ENCODE assay signal across 21 mouse cellular contexts in the genomic region with DNA sequence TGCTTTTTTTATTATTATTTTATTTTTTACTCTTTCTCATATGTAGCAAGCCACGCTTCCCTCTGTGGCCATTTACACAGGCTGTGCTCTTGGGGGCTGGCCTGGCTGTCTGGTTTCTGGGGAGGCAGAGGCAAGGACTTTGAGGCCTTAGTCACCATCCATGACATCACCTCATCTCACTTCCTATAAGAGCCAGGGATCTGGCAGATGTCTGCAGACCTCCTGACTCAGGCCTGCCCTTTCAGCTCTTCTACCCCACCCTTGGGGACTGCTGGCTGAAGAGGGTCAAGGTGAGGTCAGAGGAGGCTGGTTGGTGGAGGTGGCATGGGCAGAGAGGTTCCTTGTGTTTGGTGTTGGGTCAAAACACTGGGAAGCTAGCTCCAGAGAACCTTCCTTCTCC. TPM values are rescaled to one million over a fixed set of nuclear protein-coding genes. Genes with fewer than 3 reads are reported as not detected.
DNase-seq lines count a peak whose midpoint lies in the region; ATAC-seq and TF ChIP-seq lines count a peak whose summit lies in the region.
"Had no signal": no experiment of that assay in that cellular context is flagged by ENCODE, and none has a peak within 500 bp of the region (broad histone marks: within the 10 kb centered on the region; RNA-seq: fewer than 3 reads in every experiment).

No protein-coding gene starts in this region.

- no peak overlapping the region for H3K4me2 ChIP-seq in neural tube, embryonic 11.5 days (ENCODE audit: low read depth)
- H3K4me2 ChIP-seq in midbrain, postnatal 0 days (ENCODE audit: low read depth, low read length, poor library complexity, severe bottlenecking), result no peak overlapping the region
- H3K4me2 ChIP-seq: hindbrain, embryonic 15.5 days; liver, embryonic 11.5 days; lung, embryonic 15.5 days; midbrain, embryonic 12.5 days; neural tube, embryonic 12.5 days had no signal

- no peaks in the 10 kb centered on the region for H3K27me3 ChIP-seq in neural tube, embryonic 11.5 days (ENCODE audit: control insufficient read depth, insufficient read depth, low read length)
- no peaks in the 10 kb centered on the region for H3K27me3 ChIP-seq in midbrain, postnatal 0 days (ENCODE audit: insufficient read depth, low read length)
- H3K27me3 ChIP-seq: hindbrain, embryonic 15.5 days; lung, embryonic 15.5 days; midbrain, embryonic 12.5 days; neural tube, embryonic 12.5 days had no signal

- no peak overlapping the region for H3K4me3 ChIP-seq in neural tube, embryonic 11.5 days (ENCODE audit: low read depth, low read length)
- no peak overlapping the region for H3K4me3 ChIP-seq in gastrocnemius, adult 2 months
- H3K4me3 ChIP-seq in midbrain, postnatal 0 days (ENCODE audit: low read depth, low read length), result no peak overlapping the region
- H3K4me3 ChIP-seq: hindbrain, embryonic 15.5 days; lung, embryonic 15.5 days; midbrain, embryonic 12.5 days; neural tube, embryonic 12.5 days had no signal

- no peaks in the 10 kb centered on the region for H3K9me3 ChIP-seq in neural tube, embryonic 11.5 days (ENCODE audit: control insufficient read depth, low read length)
- no peaks in the 10 kb centered on the region for H3K9me3 ChIP-seq in midbrain, postnatal 0 days (ENCODE audit: low read length)
- H3K9me3 ChIP-seq: G1E; hindbrain, embryonic 15.5 days; lung, embryonic 15.5 days; midbrain, embryonic 12.5 days had no signal

- no peak overlapping the region for H3K9ac ChIP-seq in neural tube, embryonic 11.5 days (ENCODE audit: low read length)
- no peak overlapping the region for H3K9ac ChIP-seq in midbrain, postnatal 0 days (replicated peaks; ENCODE audit: low read length, poor library complexity, severe bottlenecking)
- H3K9ac ChIP-seq: hindbrain, embryonic 15.5 days; lung, embryonic 15.5 days; midbrain, embryonic 12.5 days; neural tube, embryonic 12.5 days had no signal

- peaks cover 5% of the 10 kb centered on the region; the same call in 1 of the 2 replicates for H3K36me3 ChIP-seq in neural tube, embryonic 11.5 days (ENCODE audit: control insufficient read depth, insufficient read depth, low read length)
- H3K36me3 ChIP-seq in midbrain, postnatal 0 days (ENCODE audit: insufficient read depth, low read length), result peaks cover 57% of the 10 kb centered on the region
- H3K36me3 ChIP-seq: G1E; lung, embryonic 15.5 days had no signal

- no peak for ATAC-seq in neural tube, embryonic 11.5 days (ENCODE audit: insufficient read depth, low FRiP score, low TSS enrichment)
- peak; percentile 15; the same call in 1 of the 2 replicates for ATAC-seq in megakaryocyte, adult 5-6 weeks (ENCODE audit: poor library complexity, severe bottlenecking)
- ATAC-seq in midbrain, postnatal 0 days (ENCODE audit: low FRiP score), result no peak
- no peak for ATAC-seq in CD4-positive, CD25-positive, alpha-beta regulatory T cell, adult 4 months
- ATAC-seq: forebrain, embryonic 14.5 days had no signal

- H3K4me1 ChIP-seq in neural tube, embryonic 11.5 days (ENCODE audit: control insufficient read depth, insufficient read depth, low read length), result no peaks in the 10 kb centered on the region
- H3K4me1 ChIP-seq in midbrain, postnatal 0 days (ENCODE audit: insufficient read depth, low read length), result peaks cover 2% of the 10 kb centered on the region; the same call in 1 of the 2 replicates
- H3K4me1 ChIP-seq: neural tube, embryonic 12.5 days had no signal

- DNase-seq in adrenal gland, adult 2 months, result peak; percentile 67
- DNase-seq in adrenal gland, adult 8-10 months, result no peak
- peak; percentile 7 for DNase-seq in neural tube, embryonic 11.5 days (ENCODE audit: low spot score)
- DNase-seq in neural tube, embryonic 10.5 days (ENCODE audit: extremely low spot score, low spot score), result no peak
- no peak for DNase-seq in gastrocnemius, adult 2 months
- no peak for DNase-seq in midbrain, postnatal 0 days (ENCODE audit: low spot score)
- DNase-seq: B cell, adult 2 months; cerebellum, adult 8-10 months; heart, postnatal 10 days; kidney, adult 9 months; layer of hippocampus, postnatal 36 days had no signal

- no peak overlapping the region for H3K27ac ChIP-seq in neural tube, embryonic 11.5 days (ENCODE audit: low read depth, low read length)
- no peak overlapping the region for H3K27ac ChIP-seq in gastrocnemius, adult 2 months
- H3K27ac ChIP-seq in midbrain, postnatal 0 days (ENCODE audit: low read depth, low read length), result no peak overlapping the region
- H3K27ac ChIP-seq: hindbrain, embryonic 15.5 days; lung, embryonic 15.5 days; midbrain, embryonic 12.5 days; neural tube, embryonic 12.5 days had no signal

- 100% methylated on average over 1 of the region's 1 CpGs for WGBS in neural tube, embryonic 11.5 days
- 90% methylated on average over 1 of the region's 1 CpGs for WGBS in midbrain, postnatal 0 days

- intact Hi-C loops in gastrocnemius, adult 2 months (cut with DNase I), result no loop called here

- TF ChIP-seq CTCF in gastrocnemius, adult 2 months (IDR thresholded peaks at IDR 0.05), result no peak
- no peak for TF ChIP-seq CTCF in midbrain, postnatal 0 days (IDR thresholded peaks at IDR 0.05)

RNA-seq across cellular contexts. Expression of a gene that starts 15.9 kb away (rescaled TPM):
- total RNA-seq in adrenal gland, adult 2 months (2021), result 1 to 10 TPM; 2.9 to 4.8 TPM
- polyA plus RNA-seq in adrenal gland, adult 2 months (2012; rRNA removed), result 4.8 and 6.8 TPM in 2 replicates
- 1 to 10 TPM; 2.4 to 5.8 (median 3.9) TPM for total RNA-seq in adrenal gland, adult 8-10 months (2022)
- 26.6 and 27.8 TPM in 2 replicates for polyA plus RNA-seq in neural tube, embryonic 11.5 days (2014; fragmentation: Nextera tagmentation; extraction: Ambion mirVana)
- total RNA-seq in megakaryocyte, adult 5-6 weeks (2015), result not detected in 2 replicates
- total RNA-seq in megakaryocyte, adult 5-6 weeks (2017), result 0.16 TPM in 1 of 2 replicates, not detected in the other
- total RNA-seq in gastrocnemius, adult 2 months (2021), result 1 to 10 TPM; 4.0 to 6.9 TPM
- total RNA-seq in midbrain, postnatal 0 days (2014; rRNA removed), result 84.3 and 89.4 TPM in 2 replicates
- polyA plus RNA-seq in midbrain, postnatal 0 days (2015; fragmentation: Nextera tagmentation; extraction: Ambion mirVana), result 20.3 and 25.4 TPM in 2 replicates
- polyA plus RNA-seq in CD4-positive, CD25-positive, alpha-beta regulatory T cell, adult 4 months (2017; shearing (Covaris generic)), result not detected
- total RNA-seq: G1E had no signal
- polyA plus RNA-seq: G1E had no signal

RNA-seq across cellular contexts. Expression of a gene that starts 31.8 kb away (rescaled TPM):
- total RNA-seq in adrenal gland, adult 2 months (2021), result 1 to 10 TPM; 2.3 to 5.1 TPM
- 2.7 and 3.7 TPM in 2 replicates for polyA plus RNA-seq in adrenal gland, adult 2 months (2012; rRNA removed)
- 1 to 10 TPM; 2.7 to 6.6 (median 4.6) TPM for total RNA-seq in adrenal gland, adult 8-10 months (2022)
- polyA plus RNA-seq in neural tube, embryonic 11.5 days (2014; fragmentation: Nextera tagmentation; extraction: Ambion mirVana), result 14.8 and 15.3 TPM in 2 replicates
- 0.22 and 1.1 TPM in 2 replicates for total RNA-seq in megakaryocyte, adult 5-6 weeks (2015)
- 0.37 and 0.66 TPM in 2 replicates for total RNA-seq in megakaryocyte, adult 5-6 weeks (2017)
- total RNA-seq in gastrocnemius, adult 2 months (2021), result 1 to 10 TPM; 3.9 to 4.8 TPM
- 6.3 and 12.4 TPM in 2 replicates for total RNA-seq in midbrain, postnatal 0 days (2014; rRNA removed)
- polyA plus RNA-seq in midbrain, postnatal 0 days (2015; fragmentation: Nextera tagmentation; extraction: Ambion mirVana), result 8.6 and 9.3 TPM in 2 replicates
- 10 to 100 TPM in 1 of 2 experiments, 1 to 10 TPM in 1; 5.4 to 10.3 TPM for polyA plus RNA-seq in CD4-positive, CD25-positive, alpha-beta regulatory T cell, adult 4 months (2017; shearing (Covaris generic))

RNA-seq across cellular contexts. Expression of a gene that starts 39.7 kb away (rescaled TPM):
- not detected for total RNA-seq in adrenal gland, adult 2 months (2021)
- polyA plus RNA-seq in adrenal gland, adult 2 months (2012; rRNA removed), result not detected in 2 replicates
- not detected for total RNA-seq in adrenal gland, adult 8-10 months (2022)
- polyA plus RNA-seq in neural tube, embryonic 11.5 days (2014; fragmentation: Nextera tagmentation; extraction: Ambion mirVana), result not detected in 2 replicates
- not detected in 2 replicates for total RNA-seq in megakaryocyte, adult 5-6 weeks (2015)
- total RNA-seq in megakaryocyte, adult 5-6 weeks (2017), result not detected in 2 replicates
- not detected for total RNA-seq in gastrocnemius, adult 2 months (2021)
- total RNA-seq in midbrain, postnatal 0 days (2014; rRNA removed), result not detected in 2 replicates
- not detected in 2 replicates for polyA plus RNA-seq in midbrain, postnatal 0 days (2015; fragmentation: Nextera tagmentation; extraction: Ambion mirVana)
- not detected for polyA plus RNA-seq in CD4-positive, CD25-positive, alpha-beta regulatory T cell, adult 4 months (2017; shearing (Covaris generic))
- total RNA-seq: heart, postnatal 10 days; layer of hippocampus, postnatal 36 days; left cerebral cortex, postnatal 36 days had no signal
- polyA plus RNA-seq: forebrain, embryonic 14.5 days; G1E; hindbrain, embryonic 15.5 days; liver, embryonic 11.5 days; lung, embryonic 15.5 days; midbrain, embryonic 12.5 days; neural tube, embryonic 12.5 days had no signal

Comparison
In these comparisons a context has a peak if more than half of its experiments do, and no peak if none do; other contexts are left out.
1. DNase-seq: peak in adrenal gland, adult 2 months (single experiment) and neural tube, embryonic 11.5 days (single experiment); none in adrenal gland, adult 8-10 months (single experiment), neural tube, embryonic 10.5 days (single experiment), gastrocnemius, adult 2 months (single experiment) and midbrain, postnatal 0 days (single experiment).
2. RNA of a gene that starts 15.9 kb away (total RNA-seq): 84.3 to 89.4 TPM in midbrain, postnatal 0 days; 4.0 to 6.9 TPM in gastrocnemius, adult 2 months, 2.9 to 4.8 TPM in adrenal gland, adult 2 months, 2.4 to 5.8 TPM in adrenal gland, adult 8-10 months and 0.16 TPM in megakaryocyte, adult 5-6 weeks; every median in the first group is over 10 times any median in the second.